Mouse (Mus musculus) intestine, embryonic 14.5 days (tissue): Measurements from ENCODE around the gene Chn2. TPM values are rescaled to one million over a fixed set of nuclear protein-coding genes. Genes with fewer than 3 reads are reported as not detected.

Experiments
- ATAC-seq: fragments of 200-750 bp; cut with Nextera tagmentation; replicated peaks from 2 replicates; pipeline ENCODE4 v1.8.0; 2017; ENCODE audit warnings: low read depth, moderate number of reproducible peaks, moderate TSS enrichment, moderate library complexity; ENCODE audit not compliant: low FRiP score, low TSS enrichment
- DNase-seq: peaks from one replicate; pipeline ENCODE4 v3.0.0-alpha.2; 2018; ENCODE audit warnings: low spot score
- H3K27ac ChIP-seq: fragments of 300-500 bp; sonication (generic); 2 replicates; pipeline ENCODE4 v1.5.1; 2014; ENCODE audit warnings: low read depth, mild to moderate bottlenecking, control low read depth
- H3K27me3 ChIP-seq: fragments of 300-500 bp; sonication (generic); replicated peaks from 2 replicates; pipeline ENCODE4 v1.6.1; 2014; ENCODE audit warnings: low read length, control low read depth; ENCODE audit not compliant: control insufficient read depth, insufficient read depth
- H3K36me3 ChIP-seq: fragments of 300-500 bp; sonication (generic); 2 replicates; pipeline ENCODE4 v1.6.1; 2014; ENCODE audit warnings: low read length, control low read depth; ENCODE audit not compliant: control insufficient read depth, insufficient read depth
- H3K4me1 ChIP-seq: fragments of 300-500 bp; sonication (generic); replicated peaks from 2 replicates; pipeline ENCODE4 v1.6.1; 2014; ENCODE audit warnings: low read length, control low read depth, mixed read lengths; ENCODE audit not compliant: control insufficient read depth, insufficient read depth
- H3K4me2 ChIP-seq: fragments of 300-500 bp; sonication (generic); 2 replicates; pipeline ENCODE4 v1.6.1; 2014; ENCODE audit warnings: low read length
- H3K4me3 ChIP-seq: fragments of 300-500 bp; sonication (generic); 2 replicates; pipeline ENCODE4 v1.5.1; 2014; ENCODE audit warnings: low read depth, low read length, control low read depth, mixed read lengths
- H3K9ac ChIP-seq: fragments of 300-500 bp; sonication (generic); 2 replicates; pipeline ENCODE4 v1.6.1; 2014; ENCODE audit warnings: mild to moderate bottlenecking, low read length
- H3K9me3 ChIP-seq: fragments of 300-500 bp; sonication (generic); 2 replicates; pipeline ENCODE4 v1.6.1; 2016; ENCODE audit warnings: low read length, control low read depth; ENCODE audit not compliant: control insufficient read depth
- WGBS: fragments of 180-500 bp; shearing (Covaris S2); extraction: QIAGEN DNeasy Blood & Tissue Kit; methylation state at CpG from one replicate; pipeline ENCODE4 v1.1.7; 2014; 5-methylcytosine and 5-hydroxymethylcytosine counted together
- polyA plus RNA-seq: library from polyadenylated mRNA; unstranded; fragments of >200 nt; fragmentation: Nextera tagmentation; extraction: Ambion mirVana; gene quantifications from 2 replicates; pipeline ENCODE4 v1.2.1, GENCODE M21; 2014

The Chn2 gene
- polyA plus RNA-seq, 1 experiment from 2014 or later: 25.0 TPM

- Histone ChIP-seq H3K27me3 (no peaks in the 10 kb centered on the region), H3K27ac (no peak overlapping the region), H3K4me2 (no peak overlapping the region), H3K4me1 (peaks cover 16% of the 10 kb centered on the region), H3K9ac (no peak overlapping the region), H3K9me3 (no peaks in the 10 kb centered on the region), H3K36me3 (no peaks in the 10 kb centered on the region), H3K4me3 (no peak overlapping the region)
- no peak for DNase-seq
- 86% methylated on average over 10 of the region's 10 CpGs for WGBS
- no peak for ATAC-seq
Observed at GRCm38 (mm10) chr6:54057661-54058060, 18.3 kb downstream of the Chn2 start.

- DNase-seq (no peak), ATAC-seq (no peak)
- H3K4me3 ChIP-seq: no peak overlapping the region
- no peaks in the 10 kb centered on the region for H3K27me3 ChIP-seq
- WGBS: 62% methylated on average over 8 of the region's 8 CpGs
- H3K27ac ChIP-seq: no peak overlapping the region
- peaks cover 19% of the 10 kb centered on the region for H3K4me1 ChIP-seq
- H3K9me3 ChIP-seq: no peaks in the 10 kb centered on the region
- no peak overlapping the region for H3K4me2 ChIP-seq
- no peaks in the 10 kb centered on the region for H3K36me3 ChIP-seq
- no peak overlapping the region for H3K9ac ChIP-seq
Observed at GRCm38 (mm10) chr6:54058837-54059236, 19.5 kb downstream of the Chn2 start.

GRCm38 (mm10) chr6:54060258-54060657 is 20.9 kb downstream of the Chn2 start:
- no peak overlapping the region for H3K9ac ChIP-seq
- no peak overlapping the region for H3K27ac ChIP-seq
- no peaks in the 10 kb centered on the region for H3K9me3 ChIP-seq
- no peak overlapping the region for H3K4me3 ChIP-seq
- H3K36me3 ChIP-seq: no peaks in the 10 kb centered on the region
- ATAC-seq (no peak), DNase-seq (no peak)
- 87% methylated on average over 3 of the region's 3 CpGs for WGBS
- no peak overlapping the region for H3K4me2 ChIP-seq
- peaks cover 19% of the 10 kb centered on the region for H3K4me1 ChIP-seq
- no peaks in the 10 kb centered on the region for H3K27me3 ChIP-seq

GRCm38 (mm10) chr6:54061375-54061774 is 22.0 kb downstream of the Chn2 start:
- ATAC-seq (no peak), DNase-seq (no peak)
- Histone ChIP-seq H3K4me2 (no peak overlapping the region), H3K4me3 (no peak overlapping the region), H3K9me3 (no peaks in the 10 kb centered on the region), H3K4me1 (peaks cover 19% of the 10 kb centered on the region), H3K27me3 (no peaks in the 10 kb centered on the region), H3K27ac (no peak overlapping the region), H3K9ac (no peak overlapping the region), H3K36me3 (no peaks in the 10 kb centered on the region)
- 26% methylated on average over 9 of the region's 9 CpGs for whole genome bisulfite sequencing

- Histone ChIP-seq H3K27ac (no peak overlapping the region), H3K4me1 (peaks cover 19% of the 10 kb centered on the region), H3K4me3 (no peak overlapping the region), H3K9ac (no peak overlapping the region), H3K27me3 (no peaks in the 10 kb centered on the region), H3K36me3 (no peaks in the 10 kb centered on the region), H3K9me3 (no peaks in the 10 kb centered on the region), H3K4me2 (no peak overlapping the region)
- DNase-seq: no peak
- 69% methylated on average over 6 of the region's 6 CpGs for WGBS
- ATAC-seq: no peak
Observed at GRCm38 (mm10) chr6:54063878-54064277, 24.5 kb downstream of the Chn2 start.

GRCm38 (mm10) chr6:54067380-54067779 is 28.0 kb downstream of the Chn2 start:
- Histone ChIP-seq H3K4me3 (no peak overlapping the region), H3K27ac (no peak overlapping the region), H3K27me3 (no peaks in the 10 kb centered on the region), H3K36me3 (no peaks in the 10 kb centered on the region), H3K9me3 (no peaks in the 10 kb centered on the region), H3K4me2 (no peak overlapping the region), H3K9ac (no peak overlapping the region), H3K4me1 (peaks cover 17% of the 10 kb centered on the region; the same call in 1 of the 2 replicates)
- ATAC-seq (no peak), DNase-seq (no peak)
- WGBS: 74% methylated on average over 5 of the region's 5 CpGs

- 79% methylated on average over 5 of the region's 5 CpGs for WGBS
- no peak overlapping the region for H3K4me3 ChIP-seq
Observed at GRCm38 (mm10) chr6:54068882-54069281, 29.5 kb downstream of the Chn2 start.

GRCm38 (mm10) chr6:54070736-54071135 is 31.4 kb downstream of the Chn2 start:
- H3K27me3 ChIP-seq: no peaks in the 10 kb centered on the region
- H3K9ac ChIP-seq: no peak overlapping the region
- H3K36me3 ChIP-seq: no peaks in the 10 kb centered on the region
- H3K4me1 ChIP-seq: peaks cover 18% of the 10 kb centered on the region; the same call in 1 of the 2 replicates
- 56% methylated on average over 6 of the region's 6 CpGs for WGBS
- no peak overlapping the region for H3K4me3 ChIP-seq
- H3K4me2 ChIP-seq: no peak overlapping the region
- no peak overlapping the region for H3K27ac ChIP-seq
- DNase-seq (no peak), ATAC-seq (no peak)
- no peaks in the 10 kb centered on the region for H3K9me3 ChIP-seq

More at GRCm38 (mm10) chr6:54068882-54069281, 29.5 kb downstream of the Chn2 start:
- DNase-seq: no peak
- ATAC-seq: no peak
- Histone ChIP-seq H3K4me1 (peaks cover 12% of the 10 kb centered on the region; the same call in 1 of the 2 replicates), H3K4me2 (no peak overlapping the region), H3K27ac (no peak overlapping the region), H3K9me3 (no peaks in the 10 kb centered on the region), H3K9ac (no peak overlapping the region), H3K36me3 (no peaks in the 10 kb centered on the region), H3K27me3 (no peaks in the 10 kb centered on the region)

GRCm38 (mm10) chr6:54071478-54071877 is 32.1 kb downstream of the Chn2 start:
- WGBS: 55% methylated on average over 4 of the region's 4 CpGs
- ATAC-seq: no peak

More at GRCm38 (mm10) chr6:54071478-54071877, 32.1 kb downstream of the Chn2 start:
- Histone ChIP-seq H3K36me3 (no peaks in the 10 kb centered on the region), H3K4me3 (no peak overlapping the region), H3K27me3 (no peaks in the 10 kb centered on the region), H3K4me1 (peaks cover 18% of the 10 kb centered on the region; the same call in 1 of the 2 replicates), H3K4me2 (no peak overlapping the region), H3K27ac (no peak overlapping the region), H3K9me3 (no peaks in the 10 kb centered on the region), H3K9ac (no peak overlapping the region)
- DNase-seq: no peak
